Mouse (Mus musculus): ENCODE data around the gene Nmnat1. TPM values are rescaled to one million over a fixed set of nuclear protein-coding genes. Genes with fewer than 3 reads are reported as not detected.

Gene Nmnat1
- total and polyA plus RNA-seq, 3 experiments: 19.8 to 22.3 TPM; not detected in 1

- TF ChIP-seq CHD2 (IDR thresholded peaks at IDR 0.05; ENCODE audit: low read length): no peak
- no peak for TF ChIP-seq CTCF (IDR thresholded peaks at IDR 0.05 in 2 of 3, conservative IDR thresholded peaks at IDR 0.05 in 1 of 3; ENCODE audit: control insufficient read depth in 1 of 3, insufficient read depth in 1 of 3, low read depth in 2 of 3, low read length in 3 of 3, poor library complexity in 1 of 3, severe bottlenecking in 1 of 3)
Observed at GRCm38 (mm10) chr4:149454879-149455278, 30.1 kb downstream of the Nmnat1 start, which contains the start of gene Rbp7 (continued).

DNA sequence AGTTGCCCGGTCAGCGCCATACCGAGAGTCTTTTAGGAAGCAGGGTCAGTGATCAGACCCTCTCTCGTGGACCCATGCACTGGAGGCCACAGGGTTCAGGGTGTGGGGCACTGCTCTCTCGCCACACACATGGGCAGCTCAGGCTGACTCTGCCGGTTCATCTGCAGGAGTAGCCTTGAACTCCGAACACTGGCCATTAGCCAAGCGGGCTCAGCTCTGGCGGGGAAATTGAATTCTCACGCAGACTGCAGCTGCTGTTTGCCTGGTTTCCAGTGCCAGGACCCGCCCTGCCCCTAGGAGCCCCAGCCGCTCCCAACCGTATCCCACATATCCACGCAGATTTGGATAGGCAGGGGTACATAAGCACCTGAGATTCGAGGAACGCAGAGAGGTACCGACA lies 30.7 kb downstream of the Nmnat1 start:
- no peak overlapping the region for H3K4me3 ChIP-seq (ENCODE audit: control insufficient read depth in 1 of 2, insufficient read depth in 1 of 2, low read depth in 2 of 2, low read length in 2 of 2)
- DNase-seq (ENCODE audit: low read depth, low spot score): no peak
- H3K9ac ChIP-seq (ENCODE audit: control insufficient read depth, low read depth, low read length, poor library complexity, severe bottlenecking): no peak overlapping the region
- TF ChIP-seq SIN3A (IDR thresholded peaks at IDR 0.05; ENCODE audit: low read length) (no peak), ZC3H11A (IDR thresholded peaks at IDR 0.05; ENCODE audit: low read depth, low read length) (no peak), TAL1 (IDR thresholded peaks at IDR 0.05; ENCODE audit: low read length) (no peak), POLR2AphosphoS2 (IDR thresholded peaks at IDR 0.05; ENCODE audit: low read length) (no peak)
- no peaks in the 10 kb centered on the region for H3K4me1 ChIP-seq (ENCODE audit: control insufficient read depth in 1 of 2, insufficient read depth in 2 of 2, low read length in 2 of 2)
- no peaks in the 10 kb centered on the region for H3K9me3 ChIP-seq (replicated peaks; ENCODE audit: insufficient read depth, low read length)
- H3K79me2 ChIP-seq (ENCODE audit: control insufficient read depth, insufficient read depth, low read length, poor library complexity): no peaks in the 10 kb centered on the region
- no peaks in the 10 kb centered on the region for H3K27me3 ChIP-seq (ENCODE audit: control insufficient read depth in 1 of 2, insufficient read depth in 2 of 2, low read length in 2 of 2)
- no peak overlapping the region for H3K27ac ChIP-seq (ENCODE audit: control insufficient read depth, low read depth, low read length)
- no peaks in the 10 kb centered on the region for H3K36me3 ChIP-seq (ENCODE audit: control insufficient read depth in 1 of 2, insufficient read depth in 2 of 2, low read length in 2 of 2)

DNA sequence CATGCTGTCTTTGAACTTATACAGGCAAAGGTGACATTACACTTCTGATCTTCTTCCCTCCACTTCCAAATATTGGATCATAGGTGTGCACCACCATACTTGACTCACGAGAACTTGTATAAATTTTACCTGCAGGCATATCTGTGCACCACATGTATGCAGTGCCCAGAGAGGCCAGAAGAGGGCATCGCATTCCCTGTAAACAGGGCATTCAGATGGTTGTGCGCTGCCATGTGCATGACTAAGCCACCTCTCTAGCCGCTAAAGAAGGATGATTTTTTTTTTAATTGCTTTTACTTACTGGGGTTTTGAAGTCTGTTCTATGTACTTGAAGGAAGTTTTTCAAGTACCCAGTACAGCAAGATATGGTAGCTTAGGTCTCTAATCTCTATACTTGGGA lies 31.3 kb downstream of the Nmnat1 start:
- Histone ChIP-seq H3K36me3 (ENCODE audit: control insufficient read depth in 1 of 2, insufficient read depth in 2 of 2, low read length in 2 of 2) (no peaks in the 10 kb centered on the region), H3K4me3 (ENCODE audit: control insufficient read depth in 1 of 2, insufficient read depth in 1 of 2, low read depth in 2 of 2, low read length in 2 of 2) (no peak overlapping the region)

More for the DNA sequence above, 31.3 kb downstream of the Nmnat1 start:
- DNase-seq (ENCODE audit: low read depth, low spot score): peak; percentile 75
- peak; percentile 69 for TF ChIP-seq SMC3 (IDR thresholded peaks at IDR 0.05; ENCODE audit: low read depth, low read length)
- TF ChIP-seq UBTF (IDR thresholded peaks at IDR 0.05; ENCODE audit: borderline replicate concordance, insufficient read depth, low read depth, low read length): no peak
- TF ChIP-seq ZNF384 (IDR thresholded peaks at IDR 0.05; ENCODE audit: low read depth, low read length): peak; percentile 39; the same call in 1 of the 2 replicates
- peak; percentile 74 to 82 (median 74) for TF ChIP-seq CTCF (IDR thresholded peaks at IDR 0.05 in 2 of 3, conservative IDR thresholded peaks at IDR 0.05 in 1 of 3; ENCODE audit: control insufficient read depth in 1 of 3, insufficient read depth in 1 of 3, low read depth in 2 of 3, low read length in 3 of 3, poor library complexity in 1 of 3, severe bottlenecking in 1 of 3)
- no peak for TF ChIP-seq KAT2A (conservative IDR thresholded peaks at IDR 0.05; ENCODE audit: low read depth, low read length)
- TF ChIP-seq ZKSCAN1 (IDR thresholded peaks at IDR 0.05; ENCODE audit: low read depth, low read length): no peak
- TF ChIP-seq RAD21 (IDR thresholded peaks at IDR 0.05; ENCODE audit: low read depth, low read length): peak; percentile 53
- TF ChIP-seq NELFE (IDR thresholded peaks at IDR 0.05; ENCODE audit: low read depth, low read length): no peak
- TF ChIP-seq RCOR1 (IDR thresholded peaks at IDR 0.05; ENCODE audit: low read depth, low read length): no peak
- no peak for TF ChIP-seq TBP (IDR thresholded peaks at IDR 0.05; ENCODE audit: low read depth, low read length)
- no peak for TF ChIP-seq GATA1 (IDR thresholded peaks at IDR 0.05; ENCODE audit: low read depth, low read length)
- peak; percentile 78 for TF ChIP-seq MYC (IDR thresholded peaks at IDR 0.05; ENCODE audit: low read depth, low read length)
- TF ChIP-seq CHD1 (IDR thresholded peaks at IDR 0.05; ENCODE audit: low read depth, low read length): no peak
- no peak for TF ChIP-seq POLR2AphosphoS5 (IDR thresholded peaks at IDR 0.05; ENCODE audit: borderline replicate concordance, low read depth, low read length)
- no peak for TF ChIP-seq USF2 (IDR thresholded peaks at IDR 0.05; ENCODE audit: borderline replicate concordance in 1 of 2, insufficient read depth in 1 of 2, low read depth in 1 of 2, low read length in 2 of 2)
- TF ChIP-seq MAX (IDR thresholded peaks at IDR 0.05; ENCODE audit: low read length): no peak
- TF ChIP-seq MXI1 (IDR thresholded peaks at IDR 0.05; ENCODE audit: low read depth, low read length): no peak
- peak; percentile 25; the same call in 1 of the 2 replicates for TF ChIP-seq ZC3H11A (IDR thresholded peaks at IDR 0.05; ENCODE audit: low read depth, low read length)
- TF ChIP-seq ELF1 (IDR thresholded peaks at IDR 0.05; ENCODE audit: low read depth, low read length): no peak
- no peak for TF ChIP-seq EP300 (IDR thresholded peaks at IDR 0.05; ENCODE audit: low read depth in 1 of 2, low read length in 2 of 2)
- no peak for TF ChIP-seq CHD2 (IDR thresholded peaks at IDR 0.05; ENCODE audit: low read length)
- Histone ChIP-seq H3K4me1 (ENCODE audit: control insufficient read depth in 1 of 2, insufficient read depth in 2 of 2, low read length in 2 of 2) (no peaks in the 10 kb centered on the region), H3K27me3 (ENCODE audit: control insufficient read depth in 1 of 2, insufficient read depth in 2 of 2, low read length in 2 of 2) (no peaks in the 10 kb centered on the region), H3K79me2 (ENCODE audit: control insufficient read depth, insufficient read depth, low read length, poor library complexity) (no peaks in the 10 kb centered on the region), H3K9ac (ENCODE audit: control insufficient read depth, low read depth, low read length, poor library complexity, severe bottlenecking) (no peak overlapping the region), H3K27ac (ENCODE audit: control insufficient read depth, low read depth, low read length) (no peak overlapping the region), H3K9me3 (replicated peaks; ENCODE audit: insufficient read depth, low read length) (no peaks in the 10 kb centered on the region)

Measured in MEL (cell line).